Mouse (Mus musculus) forelimb bud, embryonic 11.5 days (tissue): ENCODE results near the gene Ctnna3.
A peak's percentile ranks its signal among the peaks of the same experiment; 100 is the strongest.

ENCODE experiments used
- DNase-seq: peaks from one replicate; pipeline ENCODE4 v3.0.0-alpha.2; 2012; ENCODE audit warnings: low read depth, low spot score

Gene Ctnna3

DNA sequence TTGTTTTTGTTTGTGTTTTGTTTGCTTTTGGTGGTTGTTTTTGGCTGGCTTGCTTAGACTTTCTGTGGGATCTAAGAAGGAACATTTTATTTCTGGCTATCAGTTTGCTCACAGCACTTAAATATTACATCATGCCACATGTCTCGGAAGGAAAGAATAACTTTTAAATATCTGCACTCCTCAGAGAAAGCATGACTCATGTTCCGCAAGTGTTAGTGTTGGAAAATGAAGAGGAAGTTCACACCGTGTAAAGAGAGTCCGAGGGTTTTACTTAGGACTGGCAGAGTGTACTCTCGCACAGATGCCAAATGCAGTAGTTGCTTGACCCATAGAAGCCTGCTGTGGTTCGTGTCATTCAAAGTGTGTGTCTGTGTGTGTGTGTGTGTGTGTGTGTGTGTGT, 619.3 kb downstream of the Ctnna3 start:
- DNase-seq, result no peak

GRCm38 (mm10) chr10:64049946-64050345, 620.0 kb downstream of the Ctnna3 start:
- no peak for DNase-seq

- no peak for DNase-seq
Observed at GRCm38 (mm10) chr10:64063704-64064103, 633.8 kb downstream of the Ctnna3 start.

GRCm38 (mm10) chr10:64075944-64076343, 646.0 kb downstream of the Ctnna3 start:
- no peak for DNase-seq

- DNase-seq, result no peak
Observed at GRCm38 (mm10) chr10:64076410-64077052, 646.6 kb downstream of the Ctnna3 start.

DNA sequence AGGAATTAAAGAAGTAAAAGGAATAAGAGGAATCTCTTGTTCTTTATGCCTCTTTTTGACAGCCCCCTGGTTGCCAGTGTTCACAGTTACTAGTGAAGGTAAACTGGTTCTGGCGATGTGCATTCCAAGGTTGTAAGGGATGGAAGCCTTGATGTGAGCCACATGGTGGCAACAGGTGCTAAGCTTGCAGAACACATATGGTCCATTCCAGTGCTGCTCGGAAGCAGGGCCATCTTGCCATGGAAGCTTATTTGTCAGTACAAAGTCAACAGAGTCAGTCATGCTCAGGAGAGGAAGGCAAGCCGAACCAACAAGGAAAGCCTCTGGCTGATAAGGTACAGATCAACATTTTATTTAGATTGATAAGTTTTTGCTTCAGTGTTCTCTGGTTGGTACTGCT, 652.4 kb downstream of the Ctnna3 start:
- no peak for DNase-seq

- DNase-seq, result no peak
Observed at GRCm38 (mm10) chr10:64083813-64084212, 653.9 kb downstream of the Ctnna3 start.

GRCm38 (mm10) chr10:64084465-64084864, 654.6 kb downstream of the Ctnna3 start:
- DNase-seq, result peak; percentile 37

DNA sequence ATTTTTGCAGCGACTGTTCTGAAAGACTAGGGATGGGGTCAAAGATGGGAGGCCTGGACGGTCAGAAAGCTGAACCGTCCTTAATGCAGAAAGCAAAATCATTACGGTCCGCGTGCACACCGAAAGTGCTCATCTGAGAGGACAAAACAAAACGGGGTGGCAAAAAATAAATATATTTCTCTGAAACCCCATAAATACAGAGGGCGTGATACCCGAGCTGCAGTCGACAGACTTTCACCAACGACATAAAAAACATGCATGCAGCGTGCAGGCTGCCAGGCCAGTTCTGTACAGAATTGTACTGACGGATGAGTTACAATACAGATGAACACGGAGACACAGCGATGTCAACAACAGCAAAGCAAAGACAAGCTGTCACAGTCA, 656.3 kb downstream of the Ctnna3 start:
- no peak for DNase-seq

GRCm38 (mm10) chr10:64086567-64087391, 656.9 kb downstream of the Ctnna3 start:
- DNase-seq, result peak; percentile 40

GRCm38 (mm10) chr10:64087521-64087920, 657.6 kb downstream of the Ctnna3 start:
- no peak for DNase-seq

DNA sequence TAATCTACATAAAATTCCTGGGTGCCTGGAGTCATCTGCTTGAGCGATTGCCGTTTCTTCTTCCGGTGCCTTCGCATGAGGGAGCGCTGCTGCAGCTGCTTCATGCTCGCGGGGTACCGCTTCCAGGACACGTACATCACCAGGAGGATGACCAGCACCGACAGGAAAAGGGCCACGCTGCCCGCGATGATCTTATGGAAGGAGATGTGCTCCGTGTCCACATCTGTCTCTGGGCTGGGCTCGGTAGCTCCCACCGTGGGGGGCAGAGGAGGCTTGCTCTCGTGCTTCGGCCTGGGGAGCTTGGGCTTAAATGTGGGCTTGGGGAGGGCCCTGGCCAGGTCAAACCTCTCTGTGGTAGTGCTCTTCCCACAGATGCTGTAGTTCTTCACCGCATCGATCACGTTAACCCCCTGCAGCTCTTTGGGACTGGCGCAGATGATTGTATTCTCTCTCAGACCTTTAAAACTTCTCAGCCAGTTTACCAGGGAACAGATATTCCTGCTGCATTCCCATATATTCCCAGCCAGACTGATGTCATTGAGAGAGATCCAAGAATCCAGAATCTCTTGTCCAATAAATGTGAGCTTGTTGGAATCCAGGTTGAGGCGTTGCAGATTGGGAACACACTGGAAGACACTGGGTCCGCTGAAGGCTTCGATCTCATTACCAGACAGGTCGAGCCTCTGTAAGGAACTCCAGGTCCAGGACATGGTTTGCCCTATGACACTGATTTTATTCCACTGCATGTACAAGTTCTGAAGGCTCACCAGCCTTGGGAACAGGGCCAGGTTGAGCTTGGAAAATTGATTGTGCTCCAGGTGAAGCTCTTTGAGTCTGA, 658.3 kb downstream of the Ctnna3 start:
- no peak for DNase-seq

DNA sequence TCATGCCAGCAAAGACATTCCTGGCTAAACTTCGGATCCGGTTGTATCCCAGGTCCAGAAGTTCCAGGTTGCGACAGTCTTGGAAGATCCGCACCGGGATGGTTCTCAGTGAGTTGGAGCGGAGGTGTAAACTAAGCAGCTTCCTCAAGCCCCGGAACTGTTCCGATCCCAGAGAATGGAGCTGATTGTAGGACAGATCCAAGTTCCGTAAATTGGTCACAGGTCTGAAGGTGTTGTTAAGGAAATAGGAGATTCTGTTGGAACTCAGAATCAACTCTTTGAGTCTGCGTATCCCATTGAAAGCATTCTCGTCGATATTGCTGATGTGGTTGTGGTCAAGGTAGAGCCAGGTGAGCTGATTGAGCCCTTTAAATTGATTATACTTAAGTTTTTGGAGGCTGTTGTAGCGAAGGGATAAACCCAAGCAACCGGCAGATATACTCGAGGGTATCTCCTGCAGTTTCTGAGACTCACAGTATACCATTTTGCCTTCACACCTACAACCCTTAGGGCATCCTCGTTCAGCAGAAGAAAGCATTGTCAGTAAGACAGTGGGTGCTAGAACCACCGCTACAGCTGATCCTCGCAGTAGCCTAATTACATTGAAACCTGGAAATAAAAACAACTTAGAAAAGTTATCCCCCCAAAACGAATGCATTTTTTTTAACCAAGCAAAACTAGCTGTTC, 659.0 kb downstream of the Ctnna3 start:
- no peak for DNase-seq

DNA sequence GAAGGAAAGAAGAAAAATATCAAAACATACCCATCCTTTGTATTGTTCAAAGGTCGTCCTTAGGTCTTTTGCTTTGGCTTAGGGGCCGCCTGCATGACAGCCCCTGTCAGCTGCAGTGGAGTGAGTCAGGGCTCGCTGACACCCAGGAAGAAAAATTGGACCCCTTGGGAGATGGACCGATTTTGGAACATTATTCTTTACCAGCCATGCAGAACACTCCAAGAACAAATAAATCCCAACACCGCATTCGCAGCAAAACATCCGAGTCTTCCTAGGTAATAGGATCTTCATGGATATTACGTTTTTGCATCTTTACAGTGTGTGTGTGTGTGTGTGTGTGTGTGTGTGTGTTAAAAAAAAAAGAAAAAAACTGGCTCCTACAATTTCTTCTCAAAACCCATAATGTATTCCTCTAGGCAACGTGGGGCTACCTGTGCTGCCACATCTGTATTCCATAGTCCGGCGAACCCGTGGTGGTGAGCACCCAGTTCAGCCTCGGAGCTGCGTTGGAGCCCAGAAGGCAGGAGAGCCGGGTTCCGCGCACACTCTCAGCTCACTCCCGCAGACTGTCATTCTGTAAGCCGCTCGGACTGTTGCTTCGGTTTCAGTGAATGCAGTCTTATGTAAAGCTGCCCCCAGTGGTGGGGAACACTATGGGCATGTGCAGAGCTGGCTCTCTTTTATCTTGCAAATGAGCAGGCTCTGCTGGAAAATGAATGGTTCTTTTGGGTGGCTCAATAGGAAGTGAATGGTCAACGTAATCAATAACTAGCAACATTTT, 660.0 kb downstream of the Ctnna3 start, which contains the start of gene Lrrtm3:
Gene Lrrtm3, minus strand, starts transcription at position 598 of the 781 bp plus-strand sequence.
- peak; percentile 72 for DNase-seq

DNA sequence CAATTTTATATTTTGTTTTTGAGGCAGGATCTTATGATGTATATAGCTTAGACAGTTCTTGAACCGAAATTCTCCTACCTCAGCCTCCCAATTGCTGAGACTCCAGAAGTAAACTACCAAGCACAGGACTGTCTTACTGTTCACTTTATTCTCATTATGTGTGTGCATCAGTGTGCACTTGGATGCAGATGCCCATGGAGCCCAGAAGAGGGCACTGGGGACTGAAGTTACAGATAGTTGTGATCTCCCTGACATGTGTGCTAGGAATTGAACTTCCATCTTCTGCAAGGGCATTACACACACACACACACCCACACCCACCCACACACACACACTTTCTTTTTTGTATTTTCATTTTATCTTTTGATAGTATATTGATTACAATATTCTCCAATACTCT, 666.6 kb downstream of the Ctnna3 start:
- DNase-seq, result no peak

- DNase-seq, result no peak
Observed at GRCm38 (mm10) chr10:64115246-64115645, 685.3 kb downstream of the Ctnna3 start.

- no peak for DNase-seq
Observed at GRCm38 (mm10) chr10:64118833-64119232, 688.9 kb downstream of the Ctnna3 start.

DNA sequence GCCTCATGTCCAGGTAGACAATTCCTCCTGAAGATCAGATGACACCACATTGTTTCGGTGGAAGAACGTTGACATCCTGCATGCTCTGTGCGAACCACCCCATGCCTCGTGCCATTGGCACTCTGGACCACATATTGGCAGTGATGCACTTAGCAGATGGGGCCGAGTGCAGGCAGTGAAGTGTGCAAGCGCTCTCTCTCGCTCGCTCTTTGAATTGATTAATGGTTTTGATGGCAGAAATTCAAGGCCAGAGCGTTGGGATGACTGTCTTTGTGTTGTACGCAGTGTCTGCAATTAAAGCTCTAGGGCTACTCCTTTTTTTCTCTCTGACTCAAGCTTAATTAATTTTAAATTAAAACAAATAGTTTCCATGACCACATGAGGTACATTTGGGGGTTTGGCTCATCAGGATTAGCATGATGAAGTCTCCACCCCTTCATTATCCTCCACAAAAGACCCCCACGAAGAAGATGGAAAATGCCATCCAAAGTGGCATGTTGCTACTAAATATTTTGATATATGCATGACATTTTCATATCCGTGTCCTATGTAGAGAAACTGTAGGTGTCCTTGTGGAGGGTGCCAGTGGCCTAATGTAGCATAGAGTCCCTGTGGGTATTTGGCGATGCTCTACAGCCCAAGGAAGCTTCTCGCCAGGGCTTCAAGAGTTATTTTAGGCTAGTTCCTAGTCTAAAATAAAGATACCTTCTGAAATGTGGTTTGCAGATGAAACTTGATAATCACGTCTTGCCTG, 700.7 kb downstream of the Ctnna3 start:
- no peak for DNase-seq

GRCm38 (mm10) chr10:64133461-64133860, 703.6 kb downstream of the Ctnna3 start:
- no peak for DNase-seq

GRCm38 (mm10) chr10:64135481-64135880, 705.6 kb downstream of the Ctnna3 start:
- no peak for DNase-seq
